Mouse (Mus musculus): ENCODE results near the gene Selenos. TPM values are rescaled to one million over a fixed set of nuclear protein-coding genes. Genes with fewer than 3 reads are reported as not detected.
A peak's percentile ranks its signal among the peaks of the same experiment; 100 is the strongest.

Selenos gene
- 91.8 and 103 TPM in 2 replicates for total RNA-seq (2012; rRNA removed)
- polyA plus RNA-seq (2012; ENCODE audit: insufficient read depth in 1 of 2, insufficient read length in 2 of 2, low read depth in 1 of 2, low replicate concordance in 2 of 2, missing spikeins in 1 of 2) = 10 to 100 TPM in 1 of 2 experiments, not detected in 1; 79.9 TPM

DNA sequence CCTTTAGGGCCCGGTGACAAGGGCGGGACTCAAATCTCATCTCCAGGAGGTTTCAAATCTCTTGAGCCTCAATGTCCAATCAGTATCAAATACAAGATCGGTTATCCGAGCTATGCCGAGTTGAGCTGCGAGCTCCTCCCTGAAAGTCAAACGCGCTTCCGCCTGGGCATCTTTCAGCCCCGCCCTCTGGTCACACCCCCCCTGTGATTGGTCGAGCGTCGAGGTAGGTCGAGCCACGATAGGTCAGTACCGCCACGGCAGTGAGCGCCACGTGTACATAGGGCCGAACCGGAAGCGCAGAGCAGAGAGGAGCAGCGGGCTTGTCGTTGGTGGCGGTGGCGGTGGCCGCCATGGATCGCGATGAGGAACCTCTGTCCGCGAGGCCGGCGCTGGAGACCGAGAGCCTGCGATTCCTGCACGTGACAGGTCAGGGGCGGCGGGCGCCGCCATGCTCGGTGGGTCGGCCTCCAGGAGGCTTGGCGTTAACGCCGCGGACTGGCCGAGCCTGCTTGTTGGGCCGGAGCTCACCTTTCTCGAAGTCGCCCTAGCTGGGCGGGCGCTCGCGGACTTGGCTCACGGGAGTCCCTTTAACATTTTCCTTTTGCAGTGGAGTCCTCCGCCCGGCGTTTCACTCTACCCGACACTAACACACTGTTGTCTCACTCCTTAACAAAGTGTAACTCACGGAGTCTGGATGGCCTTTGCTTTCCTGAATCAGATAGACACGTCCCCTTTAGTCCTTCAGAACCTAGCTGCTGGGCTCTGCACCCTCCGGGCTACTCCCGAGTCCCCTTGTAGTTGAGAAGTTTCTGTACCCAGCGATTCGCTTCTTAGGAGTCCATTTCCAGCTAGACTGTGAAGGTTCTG is at the start of gene Selenos:
Gene Selenos (plus strand): TSS at position 286 of the 867 bp plus-strand sequence.
- peak within 1 kb of the TSS; percentile 76 for H3K9ac ChIP-seq (ENCODE audit: control insufficient read depth, low read depth, low read length, poor library complexity, severe bottlenecking)
- DNase-seq (ENCODE audit: low read depth, low spot score) = peak; percentile 99
- H3K4me1 ChIP-seq (ENCODE audit: control insufficient read depth in 1 of 2, insufficient read depth in 2 of 2, low read length in 2 of 2) = peaks cover 0 to 2% of the 10 kb centered on the region in 2 experiments; a peak in 1 of 4 replicates
- H3K9me3 ChIP-seq (replicated peaks; ENCODE audit: insufficient read depth, low read length) = no peaks in the 10 kb centered on the region
- H3K4me3 ChIP-seq (ENCODE audit: control insufficient read depth in 1 of 2, insufficient read depth in 1 of 2, low read depth in 2 of 2, low read length in 2 of 2) = peak within 1 kb of the TSS; percentile 78 to 84
- H3K27ac ChIP-seq (ENCODE audit: control insufficient read depth, low read depth, low read length) = peak within 1 kb of the TSS; percentile 47
- peaks cover 10 to 12% of the 10 kb centered on the region in 2 experiments for H3K36me3 ChIP-seq (ENCODE audit: control insufficient read depth in 1 of 2, insufficient read depth in 2 of 2, low read length in 2 of 2)
- H3K27me3 ChIP-seq (ENCODE audit: control insufficient read depth in 1 of 2, insufficient read depth in 2 of 2, low read length in 2 of 2) = no peaks in the 10 kb centered on the region
- H3K79me2 ChIP-seq (ENCODE audit: control insufficient read depth, insufficient read depth, low read length, poor library complexity) = peaks cover 5% of the 10 kb centered on the region
- TF ChIP-seq CHD2 (IDR thresholded peaks at IDR 0.05; ENCODE audit: low read length) (peak; percentile 50), ZMIZ1 (IDR thresholded peaks at IDR 0.05; ENCODE audit: low read depth, low read length) (peak; percentile 75; the same call in 1 of the 2 replicates), MYC (IDR thresholded peaks at IDR 0.05; ENCODE audit: low read depth, low read length) (peak; percentile 91), NRF1 (IDR thresholded peaks at IDR 0.05; ENCODE audit: insufficient read depth, low read depth, low read length, poor library complexity, severe bottlenecking) (peak; percentile 50; the same call in 1 of the 2 replicates), TCF12 (IDR thresholded peaks at IDR 0.05; ENCODE audit: low read depth, low read length) (peak; percentile 46; the same call in 1 of the 2 replicates), CTCF (IDR thresholded peaks at IDR 0.05 in 2 of 3, conservative IDR thresholded peaks at IDR 0.05 in 1 of 3; ENCODE audit: control insufficient read depth in 1 of 3, insufficient read depth in 1 of 3, low read depth in 2 of 3, low read length in 3 of 3, poor library complexity in 1 of 3, severe bottlenecking in 1 of 3) (0 out of 6 replicates have a peak, but pooled peaks of 1 of the 3 experiments have one; percentile 3), GABPA (IDR thresholded peaks at IDR 0.05; ENCODE audit: low read depth, low read length) (no peak), SMC3 (IDR thresholded peaks at IDR 0.05; ENCODE audit: low read depth, low read length) (no peak), E2F4 (IDR thresholded peaks at IDR 0.05; ENCODE audit: borderline replicate concordance, low read depth, low read length) (no peak), EP300 (IDR thresholded peaks at IDR 0.05; ENCODE audit: low read depth in 1 of 2, low read length in 2 of 2) (no peak), POLR2AphosphoS2 (IDR thresholded peaks at IDR 0.05; ENCODE audit: low read length) (peak; percentile 72; the same call in 1 of the 2 replicates), MYB (IDR thresholded peaks at IDR 0.05; ENCODE audit: low read depth, low read length) (no peak; the same call in 1 of the 2 replicates), POLR2A (IDR thresholded peaks at IDR 0.05; ENCODE audit: control insufficient read depth in 1 of 2, insufficient read depth in 1 of 2, low read depth in 1 of 2, low read length in 2 of 2, poor library complexity in 1 of 2) (peak; percentile 96 to 97), POLR2AphosphoS5 (IDR thresholded peaks at IDR 0.05; ENCODE audit: borderline replicate concordance, low read depth, low read length) (no peak), ZC3H11A (IDR thresholded peaks at IDR 0.05; ENCODE audit: low read depth, low read length) (no peak), RAD21 (IDR thresholded peaks at IDR 0.05; ENCODE audit: low read depth, low read length) (no peak), MAFK (IDR thresholded peaks at IDR 0.05; ENCODE audit: borderline replicate concordance, low read depth, low read length) (no peak), ZNF384 (IDR thresholded peaks at IDR 0.05; ENCODE audit: low read depth, low read length) (no peak), ZKSCAN1 (IDR thresholded peaks at IDR 0.05; ENCODE audit: low read depth, low read length) (no peak), MXI1 (IDR thresholded peaks at IDR 0.05; ENCODE audit: low read depth, low read length) (peak; percentile 98), BHLHE40 (IDR thresholded peaks at IDR 0.05; ENCODE audit: borderline replicate concordance, low read depth, low read length) (peak; percentile 72), CHD1 (IDR thresholded peaks at IDR 0.05; ENCODE audit: low read depth, low read length) (no peak), USF2 (IDR thresholded peaks at IDR 0.05; ENCODE audit: borderline replicate concordance in 1 of 2, insufficient read depth in 1 of 2, low read depth in 1 of 2, low read length in 2 of 2) (no peak; a peak in 1 of 4 replicates), RCOR1 (IDR thresholded peaks at IDR 0.05; ENCODE audit: low read depth, low read length) (peak; percentile 87), HCFC1 (IDR thresholded peaks at IDR 0.05; ENCODE audit: low read depth, low read length) (peak; percentile 83), NELFE (IDR thresholded peaks at IDR 0.05; ENCODE audit: low read depth, low read length) (peak; percentile 88), USF1 (IDR thresholded peaks at IDR 0.05; ENCODE audit: low read depth, low read length) (peak; percentile 86), MEF2A (IDR thresholded peaks at IDR 0.05; ENCODE audit: extremely low read depth, insufficient replicate concordance, low read depth, low read length, poor library complexity, severe bottlenecking) (no peak), MAZ (IDR thresholded peaks at IDR 0.05; ENCODE audit: low read depth, low read length) (no peak), TBP (IDR thresholded peaks at IDR 0.05; ENCODE audit: low read depth, low read length) (peak; percentile 88), GATA1 (IDR thresholded peaks at IDR 0.05; ENCODE audit: low read depth, low read length) (no peak), ETS1 (IDR thresholded peaks at IDR 0.05; ENCODE audit: low read depth, low read length) (peak; percentile 74), ELF1 (IDR thresholded peaks at IDR 0.05; ENCODE audit: low read depth, low read length) (peak; percentile 94), TAL1 (IDR thresholded peaks at IDR 0.05; ENCODE audit: low read length) (no peak)
